Mouse (Mus musculus) mouse trophoblast stem cell (cell line): ENCODE measurements around the gene Tsen54.
"Not testable (repeated sequence)": the region's sequence is repeated elsewhere in the genome, so short reads cannot be mapped to it uniquely, and the experiment has no call there.

ENCODE experiments used
- in situ Hi-C, 2 experiments: fragments of 300-500 bp; cut with MseI, MboI; formaldehyde crosslinking; loops; 2 replicates in 1 of 2; 3 replicates in 1 of 2; pipeline ENCODE4 v1.15.1; 2025

Gene Tsen54

DNA sequence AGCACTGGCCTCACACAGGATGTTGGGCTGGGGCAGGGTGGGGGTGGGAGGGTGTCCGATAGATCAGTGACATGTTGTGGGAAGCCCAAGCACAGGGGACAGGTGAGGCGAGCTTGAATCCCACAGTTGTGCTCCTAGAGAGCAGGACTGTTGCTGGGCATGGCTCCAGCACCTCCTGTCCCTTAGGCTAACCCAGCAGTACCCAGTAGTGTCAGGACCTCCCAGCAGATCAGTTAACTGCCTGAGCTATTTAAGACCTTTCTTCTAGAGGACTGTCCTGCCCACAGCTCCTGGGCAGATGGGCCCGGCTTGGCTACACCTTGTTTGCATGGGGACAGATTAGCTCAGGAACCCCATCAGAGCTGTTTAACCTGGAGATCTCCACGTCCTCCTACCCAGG, 14.5 kb downstream of the Tsen54 start:
- in situ Hi-C loops: no loop called here

DNA sequence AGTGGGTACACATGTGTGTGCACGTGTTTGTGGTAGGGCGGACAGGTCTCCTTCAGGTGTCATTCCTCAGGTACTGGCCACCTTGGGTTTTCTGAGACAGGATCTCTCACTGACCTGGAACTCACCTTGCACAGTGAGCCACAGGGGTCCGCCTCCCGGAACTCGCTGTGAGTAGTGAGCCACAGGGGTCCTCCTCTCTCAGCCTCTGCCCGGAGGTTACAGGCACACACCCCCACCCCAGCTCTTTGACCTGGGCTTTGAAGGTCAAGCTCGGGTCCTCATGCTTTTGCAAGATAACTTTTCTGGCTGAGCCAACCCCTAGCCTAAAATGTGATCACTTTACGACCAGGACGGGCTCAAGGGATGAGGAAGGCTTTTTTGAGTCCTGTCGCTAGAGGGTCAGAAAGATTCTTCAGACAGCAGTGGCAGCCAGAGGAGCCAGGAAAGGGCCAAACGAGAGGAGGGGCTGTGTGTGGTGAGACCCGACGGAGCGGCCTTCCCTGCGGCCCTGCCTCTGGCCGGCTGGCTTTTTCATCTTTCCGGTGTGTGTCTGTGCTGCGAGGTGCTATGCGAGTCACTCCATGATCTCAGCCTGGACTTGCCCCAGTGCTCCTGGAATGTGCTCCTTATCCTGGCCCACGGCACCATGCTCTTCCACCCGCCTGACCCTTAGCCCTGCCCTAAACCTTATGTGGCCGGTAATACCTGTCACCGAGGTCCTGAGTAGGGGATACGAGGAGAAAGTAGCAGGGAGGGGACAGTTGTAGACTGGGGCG, 16.2 kb downstream of the Tsen54 start:
- in situ Hi-C loops: no loop called here

DNA sequence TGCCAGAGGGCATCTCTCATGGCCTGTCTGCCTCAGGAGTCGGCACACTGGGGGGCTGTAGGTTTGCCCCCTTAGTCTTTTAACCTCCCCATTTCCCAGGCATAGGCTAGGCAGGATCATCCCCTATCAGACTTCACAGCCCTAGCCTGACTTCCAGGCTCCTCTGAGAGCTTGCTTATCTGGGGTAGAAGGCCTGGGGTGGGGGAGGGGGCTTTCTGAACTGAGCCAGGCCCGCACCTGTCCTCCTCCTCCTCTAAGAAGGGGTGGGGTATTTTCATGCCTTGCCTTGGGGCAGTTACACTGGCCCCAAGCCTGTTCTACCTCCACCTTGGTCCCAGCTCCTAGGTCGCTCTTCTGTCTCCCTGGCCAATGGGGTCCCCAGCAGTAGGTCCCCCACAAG, 17.0 kb downstream of the Tsen54 start:
- in situ Hi-C loops: no loop called here

DNA sequence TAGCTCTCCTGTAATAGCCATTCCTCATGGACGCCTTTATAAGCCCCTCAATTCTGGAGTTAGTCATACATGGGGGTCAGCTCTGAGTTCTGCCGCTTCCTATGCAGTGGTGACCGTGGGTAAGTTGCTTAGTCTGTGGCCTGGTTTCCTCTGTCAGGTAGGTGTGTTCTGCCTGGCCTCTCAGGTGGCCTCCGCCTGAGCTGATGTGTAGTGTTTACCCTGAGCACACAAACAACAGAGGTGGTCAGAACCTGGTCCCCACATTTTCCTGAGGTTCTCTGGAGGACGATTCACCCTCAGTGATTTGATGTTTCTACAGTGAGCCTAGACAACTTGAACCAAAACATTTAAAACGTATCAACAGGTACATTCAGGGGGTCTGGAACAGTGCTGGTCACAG, 17.5 kb downstream of the Tsen54 start:
- in situ Hi-C loops: no loop called here

DNA sequence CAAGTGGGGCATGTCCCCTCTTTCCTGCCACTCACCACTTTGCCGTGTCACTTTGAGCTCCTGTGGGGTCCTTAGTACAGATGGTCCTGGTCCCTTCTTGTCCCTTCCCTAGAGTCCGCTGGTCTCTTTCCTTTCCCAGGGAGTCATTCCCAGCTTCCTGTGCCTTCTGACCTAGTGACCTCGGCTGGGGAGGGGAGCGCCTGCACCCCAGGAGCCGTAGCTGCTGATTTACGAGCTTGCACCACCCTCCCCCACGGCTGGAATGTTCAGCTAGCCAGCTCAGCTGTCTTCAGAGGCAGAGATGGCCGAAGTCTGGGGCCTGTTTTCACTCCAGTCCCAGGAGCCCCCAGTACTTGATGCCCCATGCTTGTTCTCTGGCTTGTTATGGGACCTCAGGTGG, 18.0 kb downstream of the Tsen54 start:
- in situ Hi-C loops: no loop called here

DNA sequence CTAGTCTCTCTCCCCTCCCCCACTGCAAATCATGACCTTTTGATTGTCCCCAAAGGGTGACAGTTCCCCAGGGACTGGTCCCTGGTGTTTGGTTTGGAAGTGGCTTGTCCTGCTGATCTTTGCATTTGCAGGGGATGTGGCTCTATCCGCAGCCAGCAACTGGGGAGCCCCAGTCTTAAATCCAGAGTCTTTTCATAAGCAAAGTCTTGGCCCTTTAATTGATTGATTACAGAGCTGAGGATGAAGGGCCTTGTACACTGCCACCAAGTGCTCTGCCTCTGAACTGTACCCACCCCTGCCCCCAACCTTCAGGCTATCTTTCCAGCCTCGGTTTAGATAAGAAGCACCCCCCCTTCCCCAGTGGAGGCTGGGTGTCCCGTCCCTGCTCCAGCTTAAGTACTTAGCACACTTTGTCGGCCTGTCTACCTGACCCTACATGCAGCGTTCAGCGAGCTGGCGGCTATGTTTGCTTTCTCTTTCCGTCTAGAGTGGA, 18.5 kb downstream of the Tsen54 start:
- in situ Hi-C loops: no loop called here

DNA sequence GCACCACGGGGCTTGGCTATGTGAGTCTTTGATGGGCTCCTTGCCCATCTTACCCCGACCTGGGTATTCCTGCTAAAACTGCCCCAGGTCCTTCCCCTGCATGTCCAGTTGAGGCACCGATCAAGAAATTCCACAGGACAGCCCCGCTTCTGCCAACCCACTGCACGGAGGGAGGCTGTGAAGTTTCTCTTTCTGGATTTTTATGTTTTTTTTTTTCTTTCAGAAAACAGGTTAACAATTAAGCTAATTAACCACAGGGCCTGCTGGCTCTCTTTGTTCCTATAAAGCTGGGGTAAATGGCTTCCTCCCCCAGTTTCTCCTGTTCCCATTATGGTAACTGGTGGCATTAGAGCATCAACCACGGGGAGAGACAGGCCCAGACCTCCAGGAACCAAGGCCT, 19.5 kb downstream of the Tsen54 start:
- in situ Hi-C loops: no loop called here

DNA sequence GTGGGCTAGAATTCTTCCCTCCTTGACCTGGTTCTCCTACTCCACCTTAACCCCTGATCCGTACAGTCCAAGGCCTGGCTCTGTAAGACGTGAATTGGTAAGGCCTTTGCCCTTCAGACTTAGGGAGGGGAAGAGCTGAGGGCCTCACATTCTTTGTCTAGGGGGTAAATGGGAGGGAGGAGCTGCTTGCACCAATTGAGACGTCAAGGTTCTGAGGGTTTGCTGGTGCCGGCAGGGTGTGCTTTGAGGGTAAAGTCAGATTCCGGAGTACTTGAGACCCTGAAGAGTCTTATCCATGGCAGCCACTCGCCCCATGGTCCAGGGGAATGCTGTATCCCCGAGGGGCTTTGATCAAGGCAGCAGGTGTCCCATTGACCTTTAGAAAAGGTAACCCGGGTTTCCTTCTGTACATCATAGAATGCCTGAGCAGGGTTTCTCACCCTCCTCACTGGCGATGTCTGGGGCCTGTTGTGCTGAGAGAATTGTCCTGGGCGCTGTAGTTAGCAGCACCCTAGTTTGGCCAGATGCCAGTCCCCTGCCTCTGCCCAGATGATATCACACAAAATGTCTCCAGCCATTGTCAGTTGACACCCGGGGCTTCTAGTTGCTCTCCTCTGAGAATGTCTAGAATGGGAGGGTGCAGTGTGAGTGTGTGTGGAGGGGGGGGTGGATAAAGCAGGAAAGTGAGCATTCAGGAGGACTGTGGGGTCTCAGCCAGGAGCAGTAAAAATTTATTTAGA, 22.3 kb downstream of the Tsen54 start:
- in situ Hi-C loops: no loop called here

DNA sequence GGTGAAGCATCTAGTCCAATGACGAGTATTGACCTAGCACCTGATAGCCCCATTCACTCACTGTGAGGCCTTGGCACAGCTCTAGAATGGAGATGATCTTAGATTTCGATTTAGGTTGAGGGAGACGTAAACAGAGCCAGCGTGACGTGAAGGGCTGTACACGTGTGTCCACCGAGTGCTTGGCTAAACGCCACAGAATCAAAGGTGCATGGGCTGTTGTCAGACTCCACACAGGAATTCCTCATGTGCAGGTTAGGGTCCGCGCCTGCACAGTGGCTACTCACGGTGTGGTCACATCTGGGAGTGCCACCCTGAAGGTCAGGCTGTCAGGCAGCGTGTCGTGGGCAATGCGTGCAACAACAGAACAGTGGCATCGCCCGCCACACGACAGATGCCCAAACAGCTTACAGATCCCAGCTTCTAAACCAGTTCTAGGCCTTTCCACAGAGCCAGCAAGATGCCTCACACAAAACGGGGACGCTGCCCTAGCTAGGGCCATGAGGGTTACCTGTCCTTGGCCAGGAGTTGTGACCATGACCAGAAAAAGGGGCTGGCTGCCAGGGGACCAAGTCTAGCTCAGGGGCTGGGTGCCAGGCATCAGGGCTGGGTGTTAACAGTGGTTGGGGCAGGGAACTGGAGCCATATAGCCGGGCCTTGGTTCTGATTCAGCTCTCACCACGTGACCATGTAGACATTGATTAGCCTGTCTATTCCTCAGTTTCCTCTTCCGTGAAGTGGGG, 23.3 kb downstream of the Tsen54 start:
- in situ Hi-C loops: no loop called here

DNA sequence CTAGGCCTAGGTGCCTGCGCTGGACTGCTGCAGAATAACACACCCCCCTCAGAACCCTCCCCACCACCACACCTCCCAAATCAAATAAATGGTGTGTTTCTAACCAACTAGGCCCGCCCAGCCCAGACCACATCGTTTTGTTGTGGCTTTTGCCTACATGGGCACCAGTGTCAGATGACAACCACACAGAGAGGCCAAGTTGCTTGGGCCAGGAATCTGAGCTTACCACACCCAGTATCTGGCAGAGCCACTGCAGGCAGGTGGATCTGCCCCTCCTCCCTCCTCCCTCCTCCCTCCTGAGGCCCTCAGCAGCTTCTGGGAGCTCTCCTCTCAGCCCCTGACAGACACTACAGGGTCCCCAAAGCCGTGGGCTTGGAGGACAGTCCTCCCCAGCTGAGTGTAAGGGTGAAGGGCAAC, 24.4 kb downstream of the Tsen54 start:
- in situ Hi-C loops: no loop called here

DNA sequence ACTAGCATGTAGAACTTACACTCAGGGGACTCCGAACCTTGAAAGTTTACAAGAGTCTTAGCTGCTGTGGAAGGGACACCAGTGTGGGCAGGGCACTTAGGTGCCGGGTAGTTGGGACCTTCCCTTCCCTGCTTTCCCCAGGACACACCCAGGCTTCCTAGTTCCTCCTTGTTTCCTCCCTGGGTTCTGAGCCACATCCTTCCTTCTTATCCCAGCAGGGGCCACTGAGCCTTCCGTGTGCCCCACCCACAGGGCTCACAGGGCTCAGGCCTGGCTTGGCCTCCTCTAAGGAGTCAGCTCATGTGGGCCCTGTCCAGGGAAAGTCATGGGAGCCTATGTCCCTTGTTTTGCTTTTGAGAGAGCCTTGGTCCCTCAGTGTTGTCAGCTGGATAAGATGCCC, 25.2 kb downstream of the Tsen54 start:
- in situ Hi-C loops: no loop called here

DNA sequence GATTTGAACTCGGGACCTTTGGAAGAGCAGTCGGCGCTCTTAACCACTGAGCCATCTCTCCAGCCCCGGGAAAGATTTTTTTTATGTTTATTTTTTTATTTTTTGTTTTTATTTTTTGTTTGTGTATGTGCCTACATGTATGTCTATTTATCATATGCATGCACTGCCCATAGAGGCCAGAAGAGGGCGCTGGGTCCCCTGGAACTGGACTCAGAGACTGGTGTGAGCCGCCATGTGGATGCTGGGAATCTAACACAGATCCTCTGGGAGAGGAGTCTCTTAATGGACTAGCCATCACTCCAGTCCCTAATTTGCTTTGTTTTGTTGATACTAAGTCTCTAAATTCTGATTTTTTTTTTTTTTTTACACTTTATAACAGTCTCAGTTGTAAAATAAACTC, 26.5 kb downstream of the Tsen54 start:
- in situ Hi-C loops: no loop called here

DNA sequence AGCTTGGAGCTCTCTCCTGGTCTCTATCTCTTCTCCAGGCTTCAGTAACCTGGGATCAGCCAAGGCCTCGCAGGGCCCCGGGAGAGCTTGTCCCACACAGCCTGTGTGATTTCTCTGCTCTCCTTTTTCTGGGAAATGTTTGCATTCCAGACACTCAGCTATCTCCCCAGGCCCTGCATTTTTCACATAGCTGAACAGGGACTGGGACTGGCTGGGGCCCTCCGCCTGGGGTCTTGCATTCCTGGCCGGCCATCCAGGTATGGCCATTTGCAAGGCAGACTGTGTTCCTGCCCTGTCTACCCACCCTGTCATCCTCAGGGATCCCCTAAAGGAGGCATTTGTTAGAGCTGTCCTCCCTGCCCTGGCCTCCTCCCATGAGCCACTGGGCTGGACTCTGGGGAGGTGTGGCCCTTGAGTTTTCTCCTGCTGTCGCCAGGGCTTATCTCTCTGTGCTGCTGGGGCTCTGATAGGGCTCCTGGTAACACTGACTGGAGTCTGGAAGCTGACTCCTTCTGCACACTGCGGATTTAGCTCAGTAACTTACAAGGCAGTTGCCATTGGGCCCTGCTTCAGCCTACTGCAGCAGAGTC, 27.5 kb downstream of the Tsen54 start:
- in situ Hi-C loops: no loop called here

DNA sequence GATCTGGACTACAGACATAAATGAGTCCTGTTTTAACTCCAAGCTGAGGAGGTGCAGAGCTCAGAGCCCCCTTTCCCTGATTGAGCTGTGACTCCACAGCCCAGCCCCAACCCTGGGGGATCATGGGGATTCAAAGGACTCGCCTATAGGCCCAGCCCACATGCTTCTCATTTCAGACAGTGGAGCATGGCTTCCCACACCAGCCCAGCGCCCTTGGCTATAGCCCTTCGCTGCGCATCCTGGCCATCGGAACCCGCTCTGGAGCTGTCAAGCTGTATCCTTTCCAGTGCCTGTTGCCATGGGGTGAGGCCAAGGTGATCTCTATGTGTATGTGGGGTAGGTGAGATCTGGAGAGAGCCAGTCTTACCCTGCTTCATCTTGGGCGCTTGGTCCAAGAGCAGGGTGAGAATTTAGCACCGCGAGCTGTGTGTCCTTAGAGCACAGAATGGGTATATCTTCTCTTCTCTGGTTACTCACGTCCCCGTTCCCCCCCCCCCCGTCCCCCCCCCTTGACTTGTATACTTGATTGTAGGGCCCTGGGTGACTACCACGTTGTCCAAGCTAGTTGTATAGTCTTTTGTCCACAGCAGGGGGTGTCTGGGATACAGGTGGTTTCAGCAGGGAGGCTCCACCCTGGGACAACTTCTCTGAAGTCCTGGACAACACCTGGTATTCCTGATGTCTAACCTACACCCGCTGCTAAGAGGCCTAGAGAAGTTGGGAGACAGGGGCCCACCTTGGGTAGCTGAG, 28.8 kb downstream of the Tsen54 start:
- in situ Hi-C loops: no loop called here

DNA sequence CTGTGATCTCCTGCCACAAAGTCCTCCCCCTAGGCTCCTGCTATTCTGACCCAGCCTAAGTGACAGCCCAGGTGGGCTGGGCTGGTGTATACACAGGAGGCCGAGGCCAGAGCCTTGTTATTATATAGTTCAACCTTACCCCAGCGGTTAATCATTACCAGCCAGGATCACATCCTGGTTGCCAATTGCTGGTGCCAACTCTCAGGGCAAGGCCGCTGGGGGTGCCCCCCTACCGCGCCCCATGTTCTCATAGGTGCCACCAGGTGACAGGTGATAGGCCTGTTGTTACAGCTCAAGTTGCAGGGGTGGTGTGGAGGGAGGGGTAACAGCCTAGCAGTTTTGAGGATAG, 29.3 kb downstream of the Tsen54 start:
- in situ Hi-C loops: no loop called here

DNA sequence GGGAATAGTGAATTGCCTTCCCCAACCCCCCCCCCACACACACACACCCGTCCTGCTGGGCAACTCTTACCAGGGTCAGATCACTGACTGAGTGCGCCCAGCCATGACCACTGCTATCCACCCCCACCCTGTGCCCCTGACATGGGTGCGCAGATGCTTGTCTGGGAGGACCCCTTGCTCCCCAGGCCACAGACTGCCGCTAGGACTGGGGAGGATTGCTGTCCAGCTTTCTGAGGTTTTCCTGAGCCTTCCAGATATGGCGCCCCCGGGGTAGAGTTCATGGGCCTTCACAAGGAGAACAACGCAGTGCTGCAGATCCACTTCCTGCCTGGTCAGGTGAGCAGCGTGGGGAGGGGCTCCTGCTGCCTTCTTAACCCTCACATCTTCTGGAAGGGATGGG, 29.7 kb downstream of the Tsen54 start:
- in situ Hi-C loops: no loop called here

DNA sequence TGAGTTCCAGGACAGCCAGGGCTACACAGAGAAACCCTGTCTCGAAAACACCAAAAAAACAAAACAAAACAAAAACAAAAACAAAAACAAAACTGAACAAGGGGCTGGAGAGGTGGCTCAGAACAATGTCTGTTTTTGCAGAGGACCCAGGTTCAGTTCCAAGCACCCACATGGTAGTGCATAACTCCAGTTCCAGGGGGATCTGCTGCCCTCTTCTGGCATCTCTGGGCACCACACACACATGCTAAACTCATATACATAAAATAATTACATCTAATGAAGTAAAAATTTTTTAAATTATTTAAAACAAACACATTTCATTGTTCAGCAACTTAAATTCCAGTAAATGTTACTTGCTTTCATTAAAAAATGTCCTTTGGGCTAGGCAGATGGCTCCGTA, 31.3 kb downstream of the Tsen54 start:
- in situ Hi-C loops: no loop called here

DNA sequence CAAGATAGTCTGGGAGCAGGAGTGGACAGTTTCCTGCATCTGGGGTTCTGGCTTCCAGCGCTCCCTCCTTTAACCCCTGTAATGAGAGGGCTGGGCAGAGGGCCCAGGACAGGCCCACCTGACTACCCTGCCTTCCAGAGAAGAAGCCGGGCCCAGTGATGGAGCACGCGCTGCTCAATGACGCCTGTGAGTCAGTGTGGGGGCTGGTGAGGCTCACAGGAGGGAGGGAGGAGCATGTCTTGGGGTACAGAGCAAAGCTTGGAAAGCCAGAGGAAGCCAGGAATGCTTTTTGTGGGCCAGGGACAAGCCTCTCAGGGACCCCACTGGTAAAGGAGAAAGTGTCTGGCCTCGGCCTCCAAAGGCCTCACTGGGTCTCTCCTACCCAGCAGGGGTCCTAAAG, 40.1 kb downstream of the Tsen54 start:
- in situ Hi-C loops: no loop called here

DNA sequence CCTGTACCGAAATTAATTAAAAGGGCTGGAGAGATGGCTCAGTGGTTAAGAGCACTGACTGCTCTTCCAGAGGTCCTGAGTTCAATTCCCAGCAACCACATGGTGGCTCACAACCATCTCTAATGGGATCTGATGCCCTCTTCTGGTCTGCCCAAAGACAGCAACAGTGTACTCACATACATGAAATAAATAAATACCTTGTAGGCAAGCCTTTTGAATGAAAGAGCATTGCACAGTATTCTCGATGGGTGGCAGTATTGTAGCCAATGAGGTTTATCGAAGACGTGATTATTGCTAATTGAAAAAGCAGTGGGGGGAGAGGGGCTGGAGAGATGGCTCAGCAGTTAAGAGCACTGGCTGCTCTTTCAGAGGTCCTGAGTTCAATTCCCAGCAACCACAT, 42.6 kb downstream of the Tsen54 start:
- in situ Hi-C loops: not testable (repeated sequence)

DNA sequence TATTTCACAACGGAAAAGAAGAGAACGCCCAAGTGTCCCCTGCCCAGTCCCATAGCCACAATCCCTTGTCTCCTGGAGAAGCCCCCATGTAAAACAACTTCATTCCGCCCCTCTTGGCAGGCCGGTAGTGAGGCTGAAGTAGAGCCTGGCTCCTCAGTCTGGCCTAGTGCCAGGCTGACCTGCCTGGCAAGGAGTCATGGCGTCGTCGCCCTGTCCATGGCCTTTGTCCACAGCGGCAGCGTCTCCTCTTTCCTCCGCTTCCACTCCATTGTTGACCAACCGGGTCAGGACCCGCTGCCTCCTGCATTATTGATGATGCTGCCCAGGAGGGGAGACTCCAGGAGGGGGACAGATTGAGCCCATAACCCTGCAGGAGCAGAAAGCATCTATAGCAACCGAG, 43.4 kb downstream of the Tsen54 start:
- in situ Hi-C loops: no loop called here

DNA sequence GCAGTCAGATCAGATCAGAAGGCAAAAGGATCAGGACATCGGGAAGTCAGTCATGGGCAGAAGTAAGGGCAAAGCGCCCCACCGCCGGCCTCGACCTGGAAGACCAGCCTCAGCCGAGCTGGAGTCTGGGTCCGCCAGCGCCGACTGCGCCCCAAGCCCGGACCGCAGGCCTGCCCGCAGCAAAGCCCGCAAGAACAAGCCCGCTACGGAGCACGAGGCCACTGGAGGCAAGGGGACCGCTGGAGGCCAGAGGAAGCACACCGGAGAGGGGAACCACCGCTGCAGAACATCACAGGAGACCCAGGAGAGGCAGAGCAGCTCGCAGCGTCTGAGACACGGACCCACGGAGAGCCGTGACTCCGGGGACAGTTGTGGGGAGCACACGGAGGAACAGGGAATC, 43.8 kb downstream of the Tsen54 start, which contains the start of gene Myo15b:
Myo15b (plus strand) TSS at position 53 of the 400 bp plus-strand sequence.
- in situ Hi-C loops: no loop called here
